Mouse (Mus musculus): ENCODE measurements around the gene Pacrg.

GRCm38 (mm10) chr17:10569270-10569669 lies 270.8 kb downstream of the Pacrg start:
- TF ChIP-seq CHD1 (IDR thresholded peaks at IDR 0.05; ENCODE audit: low read depth, low read length) (no peak), MYC (IDR thresholded peaks at IDR 0.05; ENCODE audit: low read depth, low read length) (no peak), CTCF (conservative IDR thresholded peaks at IDR 0.05 in 1 of 2, IDR thresholded peaks at IDR 0.05 in 1 of 2; ENCODE audit: low read depth in 2 of 2, low read length in 2 of 2) (no peak)
